Mouse (Mus musculus): ENCODE data around the gene Hnrnpk. TPM values are rescaled to one million over a fixed set of nuclear protein-coding genes. Genes with fewer than 3 reads are reported as not detected.
A peak's percentile ranks its signal among the peaks of the same experiment; 100 is the strongest.

Hnrnpk gene
- polyA plus RNA-seq, 1 experiment = 215 TPM

DNA sequence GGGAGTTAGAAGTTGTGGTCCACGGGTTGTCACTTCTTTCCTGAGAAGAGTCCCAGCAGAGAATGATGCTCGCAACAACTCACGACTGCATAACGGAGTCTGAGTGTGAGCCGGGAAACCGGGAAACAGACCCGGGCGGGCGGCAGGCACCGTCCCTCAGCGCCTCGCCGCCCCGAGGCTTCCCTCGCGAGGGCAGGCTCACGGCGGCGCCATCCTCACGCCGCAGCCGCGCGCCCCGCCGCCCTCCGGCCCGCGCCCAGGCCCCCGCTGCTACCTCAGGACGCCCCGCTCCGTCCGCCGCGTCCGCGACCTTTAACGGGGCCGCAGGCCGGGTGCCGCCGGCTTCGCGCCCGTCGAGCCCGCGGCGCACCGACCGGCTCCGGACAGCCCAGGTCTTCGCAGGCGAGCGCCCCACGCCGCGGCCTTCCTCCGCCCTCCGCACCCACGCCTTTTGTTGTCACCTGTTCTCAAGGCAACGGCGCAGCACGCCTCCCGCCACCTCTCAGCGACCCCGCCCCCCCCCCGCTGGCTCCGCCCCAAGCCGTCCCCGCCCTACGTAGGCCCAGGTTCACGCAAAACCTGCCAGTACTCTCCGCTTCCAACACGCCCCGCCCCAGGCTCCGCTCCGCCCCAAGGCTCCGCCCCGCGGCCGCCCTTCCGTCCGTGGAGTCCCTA, 44.4 kb downstream of the Hnrnpk start, which contains the start of gene Kif27:
Gene Kif27, minus strand, starts transcription at position 494 of the 675 bp plus-strand sequence.
- Histone ChIP-seq H3K27ac (ENCODE audit: control insufficient read depth, insufficient read depth, low read depth, low read length) (peak within 1 kb of the TSS; percentile 96), H3K27me3 (ENCODE audit: control insufficient read depth, insufficient read depth, low read length) (no peaks in the 10 kb centered on the region), H3K4me1 (ENCODE audit: control insufficient read depth, insufficient read depth, low read length) (peaks cover 3% of the 10 kb centered on the region; the same call in 1 of the 2 replicates), H3K36me3 (ENCODE audit: control insufficient read depth, insufficient read depth, low read length) (no peaks in the 10 kb centered on the region), H3K4me3 (ENCODE audit: control insufficient read depth, low read depth, low read length) (peak within 1 kb of the TSS; percentile 98)
- TF ChIP-seq POLR2A (IDR thresholded peaks at IDR 0.05; ENCODE audit: control insufficient read depth, low read depth, low read length) (peak; percentile 71), CTCF (IDR thresholded peaks at IDR 0.05; ENCODE audit: control insufficient read depth, insufficient read depth, insufficient replicate concordance, low read depth, low read length) (no peak)

DNA sequence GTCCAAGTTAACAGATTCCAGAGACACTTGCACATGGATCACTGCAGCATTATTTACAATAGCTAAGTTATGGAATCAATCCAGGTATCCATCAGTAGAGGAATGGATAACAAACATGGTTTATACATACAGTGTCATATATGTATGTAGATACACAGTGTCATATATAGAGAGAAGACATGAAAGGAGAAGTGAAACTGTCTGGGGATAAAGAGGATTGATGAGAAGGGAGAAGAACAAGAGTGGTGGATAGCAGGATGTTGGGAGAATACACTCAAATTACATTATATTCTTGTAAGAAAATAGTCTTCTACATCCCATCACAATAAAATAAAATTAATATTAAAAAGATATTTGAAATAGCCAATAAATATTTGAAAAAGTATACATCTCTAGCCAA, 50.1 kb downstream of the Hnrnpk start:
- no peak overlapping the region for H3K27ac ChIP-seq (ENCODE audit: control insufficient read depth, insufficient read depth, low read depth, low read length)
- H3K27me3 ChIP-seq (ENCODE audit: control insufficient read depth, insufficient read depth, low read length) = no peaks in the 10 kb centered on the region
- no peak for TF ChIP-seq POLR2A (IDR thresholded peaks at IDR 0.05; ENCODE audit: control insufficient read depth, low read depth, low read length)
- TF ChIP-seq CTCF (IDR thresholded peaks at IDR 0.05; ENCODE audit: control insufficient read depth, insufficient read depth, insufficient replicate concordance, low read depth, low read length) = no peak
- H3K36me3 ChIP-seq (ENCODE audit: control insufficient read depth, insufficient read depth, low read length) = no peaks in the 10 kb centered on the region; the same call in 1 of the 2 replicates
- H3K4me1 ChIP-seq (ENCODE audit: control insufficient read depth, insufficient read depth, low read length) = peaks cover 3% of the 10 kb centered on the region; the same call in 1 of the 2 replicates
- H3K4me3 ChIP-seq (ENCODE audit: control insufficient read depth, low read depth, low read length) = no peak overlapping the region

GRCm38 (mm10) chr13:58350606-58351005, 52.5 kb downstream of the Hnrnpk start:
- TF ChIP-seq CTCF (IDR thresholded peaks at IDR 0.05; ENCODE audit: control insufficient read depth, insufficient read depth, insufficient replicate concordance, low read depth, low read length) = no peak
- no peaks in the 10 kb centered on the region for H3K27me3 ChIP-seq (ENCODE audit: control insufficient read depth, insufficient read depth, low read length)
- no peak overlapping the region for H3K4me3 ChIP-seq (ENCODE audit: control insufficient read depth, low read depth, low read length)
- no peaks in the 10 kb centered on the region; the same call in 1 of the 2 replicates for H3K36me3 ChIP-seq (ENCODE audit: control insufficient read depth, insufficient read depth, low read length)
- no peaks in the 10 kb centered on the region for H3K4me1 ChIP-seq (ENCODE audit: control insufficient read depth, insufficient read depth, low read length)
- H3K27ac ChIP-seq (ENCODE audit: control insufficient read depth, insufficient read depth, low read depth, low read length) = no peak overlapping the region

- TF ChIP-seq POLR2A (IDR thresholded peaks at IDR 0.05; ENCODE audit: control insufficient read depth, low read depth, low read length) (no peak), CTCF (IDR thresholded peaks at IDR 0.05; ENCODE audit: control insufficient read depth, insufficient read depth, insufficient replicate concordance, low read depth, low read length) (no peak)
- Histone ChIP-seq H3K27ac (ENCODE audit: control insufficient read depth, insufficient read depth, low read depth, low read length) (no peak overlapping the region), H3K27me3 (ENCODE audit: control insufficient read depth, insufficient read depth, low read length) (no peaks in the 10 kb centered on the region), H3K4me3 (ENCODE audit: control insufficient read depth, low read depth, low read length) (no peak overlapping the region), H3K36me3 (ENCODE audit: control insufficient read depth, insufficient read depth, low read length) (no peaks in the 10 kb centered on the region), H3K4me1 (ENCODE audit: control insufficient read depth, insufficient read depth, low read length) (no peaks in the 10 kb centered on the region)
Measured at GRCm38 (mm10) chr13:58344505-58344904, 58.6 kb downstream of the Hnrnpk start.

Other genes starting within 250 kb of the Hnrnpk start
- 6.0 and 6.7 TPM in 2 replicates for gene Idnk, start 245.7 kb downstream of the Hnrnpk start, polyA plus RNA-seq (2012; rRNA removed)
- gene Ubqln1, start 187.7 kb downstream of the Hnrnpk start, polyA plus RNA-seq (2012; rRNA removed) = 95.2 and 117 TPM in 2 replicates
- gene Gkap1, start 127.6 kb downstream of the Hnrnpk start, polyA plus RNA-seq (2012; rRNA removed) = 195 and 220 TPM in 2 replicates
- 57.6 and 60.5 TPM in 2 replicates for gene Kif27, start 44.2 kb downstream of the Hnrnpk start, polyA plus RNA-seq (2012; rRNA removed)
- gene 2210016F16Rik, start 18.1 kb downstream of the Hnrnpk start, polyA plus RNA-seq (2012; rRNA removed) = 3.4 and 3.9 TPM in 2 replicates
- gene Rmi1, start 1.1 kb downstream of the Hnrnpk start, polyA plus RNA-seq (2012; rRNA removed) = 32.2 and 37.1 TPM in 2 replicates
- 1.5 and 2.0 TPM in 2 replicates for gene Slc28a3, start 207.5 kb upstream of the Hnrnpk start, polyA plus RNA-seq (2012; rRNA removed)